Mouse (Mus musculus) spleen, adult 2 months (tissue): ENCODE results near the gene Poc1a. TPM values are rescaled to one million over a fixed set of nuclear protein-coding genes. Genes with fewer than 3 reads are reported as not detected.

Experiments
- DNase-seq, 2 experiments: peaks; one replicate each; pipeline versions ENCODE4 v3.0.0 to v3.0.0-alpha.2; 2012 to 2021; ENCODE audit warnings: low spot score in 2 of 2, low read depth in 1 of 2
- H3K27ac ChIP-seq: fragments of 200-500 bp; 2 replicates; pipeline ENCODE4 v1.5.1; 2012; ENCODE audit warnings: low read length, inconsistent platforms; ENCODE audit not compliant: insufficient read depth
- H3K27me3 ChIP-seq: fragments of 200-500 bp; 2 replicates; pipeline ENCODE4 v1.6.1; 2012; ENCODE audit warnings: mild to moderate bottlenecking, moderate library complexity, low read length, inconsistent platforms; ENCODE audit not compliant: control insufficient read depth, insufficient read depth
- H3K36me3 ChIP-seq: fragments of 200-500 bp; 2 replicates; pipeline ENCODE4 v1.6.1; 2012; ENCODE audit warnings: mild to moderate bottlenecking, low read length, inconsistent platforms; ENCODE audit not compliant: control insufficient read depth, insufficient read depth
- H3K4me1 ChIP-seq: fragments of 200-500 bp; 2 replicates; pipeline ENCODE4 v1.6.1; 2011; ENCODE audit warnings: inconsistent platforms; ENCODE audit not compliant: control insufficient read depth, insufficient read depth, insufficient read length
- H3K4me3 ChIP-seq: fragments of 200-500 bp; 2 replicates; pipeline ENCODE4 v1.5.1; 2011; ENCODE audit warnings: mild to moderate bottlenecking, inconsistent platforms; ENCODE audit not compliant: insufficient read depth, insufficient read length; ENCODE audit errors: extremely low read depth
- CTCF ChIP-seq: fragments of 200-500 bp; IDR thresholded peaks from 2 replicates; pipeline ENCODE4 v1.5.1; 2011; ENCODE audit warnings: mild to moderate bottlenecking, inconsistent platforms; ENCODE audit not compliant: insufficient read depth, insufficient read length, insufficient replicate concordance; ENCODE audit errors: extremely low read depth
- POLR2A ChIP-seq: fragments of 200-500 bp; IDR thresholded peaks from 2 replicates; pipeline ENCODE4 v1.6.1; 2011; ENCODE audit warnings: low read depth, low read length, inconsistent platforms
- WGBS: fragments of 180-500 bp; shearing (Covaris S2); methylation state at CpG from one replicate; pipeline ENCODE4 v1.1.7; 2018; 5-methylcytosine and 5-hydroxymethylcytosine counted together
- polyA plus RNA-seq: library from polyadenylated mRNA; depleted of rRNA; stranded (reverse); fragments of >200 nt; gene quantifications from 2 replicates; pipeline ENCODE4 v1.2.3, GENCODE M21; 2012; rRNA removed

The Poc1a gene
- polyA plus RNA-seq, 1 experiment: 6.8 TPM

- TF ChIP-seq POLR2A: no peak
- TF ChIP-seq CTCF: peak; percentile 36; the same call in 1 of the 2 replicates
- DNase-seq: peak in 1 of 2 experiments; percentile 16
These were observed 114.1 kb downstream of the Poc1a start for GRCm38 (mm10) chr9:106394649-106395602.

GRCm38 (mm10) chr9:106397733-106398132, 116.9 kb downstream of the Poc1a start:
- TF ChIP-seq POLR2A (no peak), CTCF (no peak)
- no peak for DNase-seq
- peak overlapping the region; percentile 22; the same call in 1 of the 2 replicates for H3K27ac ChIP-seq
- no peaks in the 10 kb centered on the region for H3K27me3 ChIP-seq
- H3K4me1 ChIP-seq: peaks cover 6% of the 10 kb centered on the region; the same call in 1 of the 2 replicates
- H3K4me3 ChIP-seq: no peak overlapping the region
- H3K36me3 ChIP-seq: no peaks in the 10 kb centered on the region
- 68% methylated on average over 4 of the region's 4 CpGs for WGBS

More at GRCm38 (mm10) chr9:106394649-106395602, 114.1 kb downstream of the Poc1a start:
- Histone ChIP-seq H3K36me3 (no peaks in the 10 kb centered on the region), H3K27me3 (no peaks in the 10 kb centered on the region), H3K4me3 (no peak overlapping the region), H3K4me1 (peaks cover 6% of the 10 kb centered on the region; the same call in 1 of the 2 replicates), H3K27ac (no peak overlapping the region)
- 81% methylated on average over 11 of the region's 11 CpGs for WGBS

DNA sequence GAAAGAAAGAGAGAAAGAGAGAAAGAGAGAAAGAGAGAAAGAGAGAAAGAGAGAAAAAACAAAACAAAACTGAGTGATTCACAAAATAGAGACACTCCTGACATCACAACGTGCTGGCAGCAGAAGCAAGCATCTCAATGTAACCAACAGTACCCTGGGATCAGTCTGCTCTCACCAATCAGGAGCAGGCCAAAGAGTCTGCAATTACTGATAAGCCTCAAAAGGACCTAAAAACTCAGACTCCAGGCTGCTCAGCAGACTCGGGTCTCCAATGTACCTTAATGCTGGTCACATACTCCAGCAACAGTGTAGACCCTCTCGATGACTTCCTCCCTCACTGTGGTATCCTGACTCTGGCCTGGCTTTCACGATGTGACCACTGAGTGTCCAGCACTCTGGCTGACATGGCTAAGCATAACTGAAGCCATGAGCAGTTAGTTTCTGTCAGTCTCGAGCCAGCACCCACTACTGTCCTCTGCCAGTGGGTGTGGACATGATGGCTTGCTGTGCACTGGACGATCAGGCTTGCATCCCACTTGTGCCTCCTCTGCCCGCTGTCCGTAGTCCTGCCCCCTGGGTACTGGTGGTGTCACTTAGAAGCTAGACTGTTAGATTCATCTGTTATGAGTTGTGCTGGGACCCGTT, 117.9 kb downstream of the Poc1a start:
- no peaks in the 10 kb centered on the region for H3K27me3 ChIP-seq
- no peak overlapping the region for H3K4me3 ChIP-seq
- TF ChIP-seq POLR2A (no peak), CTCF (no peak)
- no peaks in the 10 kb centered on the region for H3K36me3 ChIP-seq
- no peak for DNase-seq
- H3K27ac ChIP-seq: no peak overlapping the region
- peaks cover 6% of the 10 kb centered on the region; the same call in 1 of the 2 replicates for H3K4me1 ChIP-seq
- WGBS: 63% methylated on average over 9 of the region's 9 CpGs

DNA sequence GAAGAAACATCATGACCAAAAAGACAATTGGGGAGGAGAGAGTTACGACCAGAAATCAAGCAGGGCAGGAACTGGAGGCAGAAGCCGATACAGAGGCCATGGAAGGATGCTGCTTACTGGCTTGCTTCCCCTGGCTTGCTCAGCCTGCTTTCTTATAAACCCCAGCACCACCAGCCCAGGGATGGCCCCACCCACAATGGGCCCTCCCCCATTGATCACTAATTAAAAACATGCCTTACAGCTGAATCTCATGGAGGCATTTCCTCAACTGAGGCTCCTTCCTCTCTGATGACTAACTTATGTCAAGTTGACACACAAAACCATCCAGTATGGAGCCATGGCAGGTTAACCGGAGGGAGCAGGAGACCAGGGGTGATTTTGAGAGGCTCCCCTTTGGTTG, 118.9 kb downstream of the Poc1a start:
- Histone ChIP-seq H3K36me3 (no peaks in the 10 kb centered on the region), H3K27me3 (no peaks in the 10 kb centered on the region), H3K27ac (no peak overlapping the region), H3K4me1 (no peaks in the 10 kb centered on the region), H3K4me3 (no peak overlapping the region)
- WGBS: 88% methylated on average over 3 of the region's 3 CpGs
- TF ChIP-seq POLR2A: no peak
- no peak for TF ChIP-seq CTCF
- DNase-seq: no peak

Other genes with a start within 250 kb of the Poc1a start
- gene Col6a4, start 184.3 kb upstream of the Poc1a start, polyA plus RNA-seq: 3.6 and 4.1 TPM in 2 replicates
- 6.5 and 6.9 TPM in 2 replicates for gene Glyctk, start 122.9 kb upstream of the Poc1a start, polyA plus RNA-seq
- 41.3 and 53.3 TPM in 2 replicates for gene Wdr82, start 110.1 kb upstream of the Poc1a start, polyA plus RNA-seq
- gene Ppm1m, start 81.3 kb upstream of the Poc1a start, polyA plus RNA-seq: 87.4 and 95.8 TPM in 2 replicates
- 90.9 and 93.3 TPM in 2 replicates for gene Twf2, start 78.0 kb upstream of the Poc1a start, polyA plus RNA-seq
- 65.3 and 90.7 TPM in 2 replicates for gene Tlr9, start 58.5 kb upstream of the Poc1a start, polyA plus RNA-seq
- 29.6 and 39.5 TPM in 2 replicates for gene Alas1, start 32.4 kb upstream of the Poc1a start, polyA plus RNA-seq
- gene Dusp7, start 87.6 kb downstream of the Poc1a start, polyA plus RNA-seq: 73.1 and 93.2 TPM in 2 replicates
- 365 and 397 TPM in 2 replicates for gene Rpl29, start 148.4 kb downstream of the Poc1a start, polyA plus RNA-seq
- gene Acy1, start 157.3 kb downstream of the Poc1a start, polyA plus RNA-seq: 7.7 and 9.2 TPM in 2 replicates
- gene Abhd14b, start 166.4 kb downstream of the Poc1a start, polyA plus RNA-seq: 14.6 and 16.7 TPM in 2 replicates
- 11.5 and 12.7 TPM in 2 replicates for gene Abhd14a, start 166.6 kb downstream of the Poc1a start, polyA plus RNA-seq
- gene Pcbp4, start 172.2 kb downstream of the Poc1a start, polyA plus RNA-seq: 15.8 and 22.4 TPM in 2 replicates
- 0.28 and 0.66 TPM in 2 replicates for gene Gpr62, start 184.9 kb downstream of the Poc1a start, polyA plus RNA-seq
- 33.9 and 36.8 TPM in 2 replicates for gene Rrp9, start 194.9 kb downstream of the Poc1a start, polyA plus RNA-seq
- gene Parp3, start 195.9 kb downstream of the Poc1a start, polyA plus RNA-seq: 43.3 and 57.9 TPM in 2 replicates
- not detected in 2 replicates for gene Iqcf1, start 218.9 kb downstream of the Poc1a start, polyA plus RNA-seq
- not detected in 2 replicates for gene Iqcf5, start 233.5 kb downstream of the Poc1a start, polyA plus RNA-seq